Mouse (Mus musculus): Measurements from ENCODE around the gene Slc24a3.

Slc24a3 gene

DNA sequence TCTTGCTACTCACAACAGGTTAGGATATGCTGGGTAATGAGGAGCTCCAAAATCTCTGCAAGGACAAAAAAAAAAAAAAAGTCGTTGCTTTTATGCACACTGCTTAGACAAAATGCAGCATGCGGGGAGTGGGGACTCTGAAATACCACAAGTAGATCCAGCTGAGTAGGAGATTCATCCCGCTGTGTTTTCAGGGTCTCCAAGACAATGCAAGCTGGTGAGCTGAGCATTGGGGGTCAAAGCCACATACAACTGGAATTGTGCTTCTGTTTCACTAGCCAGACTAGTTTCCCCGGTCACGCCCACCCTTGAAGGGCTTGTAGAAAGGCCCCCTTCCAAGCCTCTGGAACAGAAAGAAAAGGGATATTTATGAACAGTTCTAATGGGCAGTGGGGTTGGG lies 270.8 kb downstream of the Slc24a3 start:
- in situ Hi-C loops (cut with MboI): no loop called here

DNA sequence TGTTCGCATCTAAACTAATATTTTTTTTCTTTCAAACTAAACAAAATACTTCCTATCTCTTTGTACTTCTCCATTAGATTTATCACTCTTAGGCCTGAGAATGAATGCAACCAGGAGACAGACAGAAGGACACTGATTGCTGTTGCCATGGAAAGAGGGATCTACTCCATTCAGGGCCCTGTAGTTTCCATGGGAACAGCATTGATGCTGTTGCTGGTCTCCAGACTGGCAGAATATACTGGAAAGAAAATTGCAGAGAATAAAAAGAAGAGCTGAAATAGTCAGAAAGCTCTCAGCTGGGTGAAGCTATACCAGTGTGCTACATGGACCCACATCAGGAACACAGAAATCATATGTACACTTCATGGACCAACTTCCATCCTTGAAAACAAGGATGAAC lies 272.2 kb downstream of the Slc24a3 start:
- in situ Hi-C loops (cut with MboI): no loop called here

GRCm38 (mm10) chr2:145457106-145457747 lies 289.7 kb downstream of the Slc24a3 start:
- in situ Hi-C loops (cut with MboI): no loop called here

GRCm38 (mm10) chr2:145460854-145461423 lies 293.4 kb downstream of the Slc24a3 start:
- in situ Hi-C loops (cut with MboI): no loop called here

DNA sequence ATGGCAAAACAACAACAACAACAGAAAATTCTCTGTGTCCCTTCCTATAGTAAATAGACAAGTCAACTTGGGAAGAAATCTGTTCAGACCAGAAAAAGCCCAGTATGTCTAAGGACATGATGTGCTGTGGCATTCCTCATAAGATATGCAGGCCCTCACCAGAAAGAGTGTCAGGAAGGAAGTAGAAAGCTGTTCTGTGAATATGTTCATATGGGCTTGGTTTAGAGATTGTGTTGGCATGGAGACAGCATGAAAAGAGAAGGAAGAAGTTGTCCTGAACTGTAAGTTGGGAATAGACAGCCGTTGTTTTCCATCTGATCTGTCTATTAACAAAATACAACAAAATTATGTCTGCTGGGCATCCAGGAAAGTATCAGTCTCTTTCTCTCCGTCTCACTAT lies 294.7 kb downstream of the Slc24a3 start:
- in situ Hi-C loops (cut with MboI): no loop called here

- in situ Hi-C loops (cut with MboI): no loop called here
These were observed 301.3 kb downstream of the Slc24a3 start for GRCm38 (mm10) chr2:145468701-145469325.

GRCm38 (mm10) chr2:145477484-145477883 lies 309.9 kb downstream of the Slc24a3 start:
- in situ Hi-C loops (cut with MboI): no loop called here

DNA sequence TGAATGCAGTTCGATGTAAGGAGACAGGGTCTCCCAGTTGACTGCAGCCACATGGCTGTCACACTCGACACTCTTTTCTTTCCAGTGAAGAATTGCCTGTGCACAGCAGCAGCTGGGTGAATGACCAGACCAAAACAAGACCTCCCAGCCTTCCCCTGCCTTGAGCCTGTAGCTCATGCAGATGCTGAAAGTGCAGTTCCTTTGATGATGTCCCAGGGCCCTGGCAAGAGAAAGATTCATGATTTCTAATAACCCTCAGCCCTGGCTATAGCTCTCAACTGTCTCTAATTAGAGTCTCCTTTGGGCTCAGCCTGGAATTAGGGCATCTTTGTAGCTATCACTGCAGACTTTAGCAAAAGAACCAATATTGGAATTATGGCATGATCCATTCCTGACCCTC lies 312.1 kb downstream of the Slc24a3 start:
- in situ Hi-C loops (cut with MboI): no loop called here

DNA sequence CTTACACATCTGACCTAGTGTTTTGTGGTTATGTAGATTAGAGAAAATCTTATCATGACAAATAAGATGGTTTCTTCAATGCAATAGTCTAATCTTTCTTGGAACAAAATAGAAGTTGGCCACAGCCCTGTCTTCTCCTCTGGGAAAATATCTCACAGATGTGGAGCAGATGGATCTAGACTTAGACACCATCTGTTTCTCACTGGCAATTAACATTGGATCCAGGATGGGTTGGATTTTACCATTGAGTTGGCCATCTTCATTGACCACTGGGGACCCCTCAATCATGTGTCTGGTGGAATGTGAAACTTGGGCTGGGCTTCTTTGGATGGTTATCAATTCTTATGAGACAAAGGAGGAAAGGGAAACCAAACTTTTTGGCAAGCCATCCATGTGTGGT lies 332.7 kb downstream of the Slc24a3 start:
- in situ Hi-C loops (cut with MboI): no loop called here

DNA sequence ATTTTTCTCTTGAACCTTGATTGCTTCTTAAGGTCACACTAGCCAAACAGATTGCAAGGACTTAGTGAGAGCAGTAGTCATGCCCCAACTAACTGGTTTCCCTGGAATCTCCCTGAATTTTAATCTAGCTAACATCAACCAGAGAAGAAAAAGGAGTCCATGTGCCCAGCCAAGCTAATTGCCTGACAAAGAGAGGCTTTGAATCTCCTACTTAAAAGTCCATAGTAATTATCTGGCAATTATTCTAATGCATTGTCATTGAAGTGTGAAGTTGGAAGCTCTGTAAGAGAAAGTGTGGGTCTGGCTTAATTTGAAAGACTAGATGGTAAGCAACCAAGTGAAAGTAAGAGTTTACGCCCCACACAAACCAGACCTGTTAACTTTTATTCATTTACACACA lies 333.9 kb downstream of the Slc24a3 start:
- in situ Hi-C loops (cut with MboI): no loop called here

DNA sequence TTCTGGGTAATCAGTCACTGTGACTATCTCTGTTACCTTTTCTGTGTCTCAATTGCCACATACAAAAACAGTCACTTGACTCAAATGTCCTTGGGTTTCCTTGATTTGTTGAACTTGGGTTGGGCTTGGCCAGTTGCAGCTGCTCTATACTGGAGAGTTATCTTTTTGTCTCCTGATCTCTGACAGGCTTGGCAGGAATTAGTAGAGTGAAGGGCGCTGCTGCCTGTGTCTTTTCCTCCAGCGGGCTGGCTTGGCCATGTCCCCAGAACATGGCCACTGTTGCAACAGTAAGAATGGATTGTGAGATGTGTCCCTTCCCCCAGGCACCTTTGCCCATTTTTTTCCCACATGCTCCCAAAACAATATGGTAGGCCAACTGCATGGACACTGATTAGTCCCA lies 340.1 kb downstream of the Slc24a3 start:
- in situ Hi-C loops (cut with MboI): no loop called here

GRCm38 (mm10) chr2:145510650-145511225 lies 343.2 kb downstream of the Slc24a3 start:
- in situ Hi-C loops (cut with MboI): no loop called here

DNA sequence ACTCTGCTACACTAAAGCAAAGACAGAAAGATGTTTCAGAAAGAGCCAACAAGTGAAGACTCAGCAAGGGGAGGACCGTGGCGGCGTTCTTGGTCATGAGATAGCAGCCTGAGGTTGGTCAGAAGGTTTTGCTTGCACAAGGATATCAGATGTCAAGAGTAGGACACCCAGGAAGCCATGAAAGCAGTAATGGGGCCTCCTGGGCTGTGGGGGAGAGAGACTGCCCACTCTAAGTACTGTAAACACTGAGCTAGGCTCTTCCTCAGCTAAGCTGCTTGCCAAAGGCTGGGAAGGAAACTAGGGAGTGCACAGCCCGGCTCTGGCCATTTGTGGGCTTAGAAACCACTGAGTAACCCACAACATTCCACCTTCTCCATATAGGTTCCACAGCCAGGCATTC lies 348.4 kb downstream of the Slc24a3 start:
- in situ Hi-C loops (cut with MboI): no loop called here

- in situ Hi-C loops (cut with MboI): no loop called here
These were observed 349.8 kb downstream of the Slc24a3 start for GRCm38 (mm10) chr2:145517346-145517745.

GRCm38 (mm10) chr2:145522017-145522416 lies 354.5 kb downstream of the Slc24a3 start:
- in situ Hi-C loops (cut with MboI): no loop called here

- in situ Hi-C loops (cut with MboI): no loop called here
These were observed 355.8 kb downstream of the Slc24a3 start for GRCm38 (mm10) chr2:145523381-145523780.

GRCm38 (mm10) chr2:145527151-145527550 lies 359.6 kb downstream of the Slc24a3 start:
- in situ Hi-C loops (cut with MboI): no loop called here

- in situ Hi-C loops (cut with MboI): no loop called here
These were observed 363.4 kb downstream of the Slc24a3 start for GRCm38 (mm10) chr2:145530941-145531353.

DNA sequence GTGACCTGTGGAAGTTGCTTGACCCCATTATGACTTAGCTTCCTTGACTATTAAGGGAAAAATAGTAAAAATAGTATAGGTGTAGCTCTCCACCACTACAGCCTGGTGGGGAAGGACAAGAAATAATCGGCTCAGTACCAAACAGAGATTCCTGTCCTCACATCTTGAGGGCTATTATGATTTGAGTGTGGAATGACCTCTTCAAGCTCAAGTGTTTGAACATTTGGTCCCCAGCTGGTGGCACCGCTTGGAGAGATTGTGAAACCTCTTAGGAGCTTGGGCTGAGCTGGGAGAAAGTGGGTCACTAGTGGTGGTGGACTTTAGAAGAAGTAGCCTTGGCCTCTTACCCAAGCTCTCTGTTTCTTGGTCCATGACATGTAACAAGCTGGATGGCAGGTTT lies 365.5 kb downstream of the Slc24a3 start:
- in situ Hi-C loops (cut with MboI): no loop called here

- in situ Hi-C loops (cut with MboI): no loop called here
These were observed 367.8 kb downstream of the Slc24a3 start for GRCm38 (mm10) chr2:145535307-145535706.

- in situ Hi-C loops (cut with MboI): no loop called here
These were observed 368.2 kb downstream of the Slc24a3 start for GRCm38 (mm10) chr2:145535774-145536173.

GRCm38 (mm10) chr2:145536986-145537385 lies 369.4 kb downstream of the Slc24a3 start:
- in situ Hi-C loops (cut with MboI): no loop called here

- in situ Hi-C loops (cut with MboI): no loop called here
These were observed 374.1 kb downstream of the Slc24a3 start for GRCm38 (mm10) chr2:145541695-145542094.

Data from mature B cell (primary cell).